Mouse (Mus musculus) embryonic facial prominence, embryonic 11.5 days (tissue): ENCODE measurements around the gene Ces4a. TPM values are rescaled to one million over a fixed set of nuclear protein-coding genes. Genes with fewer than 3 reads are reported as not detected.
"Not testable (repeated sequence)": the region's sequence is repeated elsewhere in the genome, so short reads cannot be mapped to it uniquely, and the experiment has no call there.

ENCODE experiments used
- ATAC-seq: fragments of 200-750 bp; cut with Nextera tagmentation; replicated peaks from 2 replicates; pipeline ENCODE4 v1.8.0; 2017; ENCODE audit warnings: low read depth; ENCODE audit not compliant: insufficient number of reproducible peaks, low FRiP score, low TSS enrichment
- DNase-seq: peaks from one replicate; pipeline ENCODE4 v3.0.0-alpha.2; 2015; ENCODE audit warnings: low spot score
- H3K27ac ChIP-seq: fragments of 300-500 bp; sonication (generic); replicated peaks from 2 replicates; pipeline ENCODE4 v1.5.1; 2014; ENCODE audit warnings: mild to moderate bottlenecking, low read depth, low read length, control low read depth
- H3K27me3 ChIP-seq: fragments of 300-500 bp; sonication (generic); 2 replicates; pipeline ENCODE4 v1.6.1; 2014; ENCODE audit warnings: mild to moderate bottlenecking, low read length, moderate library complexity, mixed read lengths; ENCODE audit not compliant: control insufficient read depth, insufficient read depth
- H3K36me3 ChIP-seq: fragments of 300-500 bp; sonication (generic); replicated peaks from 2 replicates; pipeline ENCODE4 v1.6.1; 2014; ENCODE audit warnings: low read depth, mild to moderate bottlenecking, low read length, moderate library complexity, mixed read lengths; ENCODE audit not compliant: control insufficient read depth, insufficient read depth
- H3K4me1 ChIP-seq: fragments of 300-500 bp; sonication (generic); 2 replicates; pipeline ENCODE4 v1.6.1; 2014; ENCODE audit warnings: low read length, mixed read lengths; ENCODE audit not compliant: control insufficient read depth, insufficient read depth
- H3K4me2 ChIP-seq: fragments of 300-500 bp; sonication (generic); 2 replicates; pipeline ENCODE4 v1.6.1; 2014; ENCODE audit warnings: low read depth, mild to moderate bottlenecking, control low read depth, low read length, moderate library complexity
- H3K4me3 ChIP-seq: fragments of 300-500 bp; sonication (generic); 2 replicates; pipeline ENCODE4 v1.5.1; 2014; ENCODE audit warnings: low read depth, low read length, control low read depth
- H3K9ac ChIP-seq: fragments of 300-500 bp; sonication (generic); replicated peaks from 2 replicates; pipeline ENCODE4 v1.6.1; 2014; ENCODE audit warnings: mild to moderate bottlenecking, control low read depth, low read length
- H3K9me3 ChIP-seq: fragments of 300-500 bp; sonication (generic); replicated peaks from 2 replicates; pipeline ENCODE4 v1.6.1; 2016; ENCODE audit warnings: mild to moderate bottlenecking, low read length, inconsistent platforms, mixed read lengths; ENCODE audit not compliant: control insufficient read depth
- WGBS: fragments of 180-500 bp; shearing (Covaris S2); extraction: QIAGEN DNeasy Blood & Tissue Kit; methylation state at CpG from one replicate; pipeline ENCODE4 v1.1.7; 2014; 5-methylcytosine and 5-hydroxymethylcytosine counted together
- polyA plus RNA-seq: library from polyadenylated mRNA; unstranded; fragments of >200 nt; fragmentation: Nextera tagmentation; extraction: Ambion mirVana; gene quantifications from 2 replicates; pipeline ENCODE4 v1.2.1, GENCODE M21; 2014

The Ces4a gene
- polyA plus RNA-seq = not detected in 2 replicates

DNA sequence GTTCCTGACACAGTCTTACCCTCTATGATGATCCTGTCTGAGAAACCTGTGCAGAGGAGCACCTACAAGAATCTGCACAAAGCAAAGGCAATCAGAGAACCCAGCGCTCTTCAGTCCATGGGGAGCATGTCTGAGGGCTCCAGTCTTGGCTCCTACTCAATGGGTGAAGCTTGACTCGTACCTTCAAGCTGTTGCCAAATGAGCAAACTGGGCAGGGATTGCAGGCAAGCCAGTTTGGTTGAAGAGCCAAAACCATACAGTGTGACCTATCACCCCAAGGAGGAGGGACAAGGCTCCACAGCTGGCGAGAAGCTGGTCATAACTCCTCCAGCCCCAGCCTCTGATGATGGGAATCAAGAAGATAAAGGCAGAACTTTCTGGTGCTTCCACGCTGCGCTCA is at the start of gene Ces4a:
TSS of gene Ces4a (plus strand) at position 292 of the 400 bp plus-strand sequence.
- no peak for ATAC-seq
- 73% methylated on average over 5 of the region's 5 CpGs for WGBS
- H3K4me2 ChIP-seq = no peak within 1 kb of the TSS

GRCm38 (mm10) chr8:105083449-105084050 is 48.0 kb upstream of the Ces4a start, which contains the start of gene Ces3b:
Gene Ces3b, plus strand, starts transcription at chr8:105083753.
- H3K9me3 ChIP-seq = no peaks in the 10 kb centered on the region
- no peak within 1 kb of the TSS for H3K9ac ChIP-seq
- H3K27me3 ChIP-seq = no peaks in the 10 kb centered on the region
- no peak within 1 kb of the TSS for H3K4me3 ChIP-seq
- no peak within 1 kb of the TSS for H3K27ac ChIP-seq
- H3K36me3 ChIP-seq = no peaks in the 10 kb centered on the region
- ATAC-seq (no peak), DNase-seq (no peak)
- WGBS = 77% methylated on average over 7 of the region's 7 CpGs
- no peaks in the 10 kb centered on the region for H3K4me1 ChIP-seq
- no peak within 1 kb of the TSS for H3K4me2 ChIP-seq

More for the DNA sequence above, at the start of gene Ces4a:
- Histone ChIP-seq H3K36me3 (no peaks in the 10 kb centered on the region), H3K4me1 (no peaks in the 10 kb centered on the region), H3K27ac (no peak within 1 kb of the TSS), H3K27me3 (no peaks in the 10 kb centered on the region), H3K9me3 (no peaks in the 10 kb centered on the region), H3K9ac (no peak within 1 kb of the TSS), H3K4me3 (no peak within 1 kb of the TSS)
- DNase-seq = no peak

- H3K27ac ChIP-seq, H3K4me1 ChIP-seq, H3K36me3 ChIP-seq, H3K27me3 ChIP-seq, H3K9ac ChIP-seq, H3K4me2 ChIP-seq, H3K4me3 ChIP-seq, H3K9me3 ChIP-seq, DNase-seq, ATAC-seq: not testable (repeated sequence)
- WGBS = 76% methylated on average over 5 of the region's 5 CpGs
Measured at GRCm38 (mm10) chr8:105088166-105088565, 43.4 kb upstream of the Ces4a start.

DNA sequence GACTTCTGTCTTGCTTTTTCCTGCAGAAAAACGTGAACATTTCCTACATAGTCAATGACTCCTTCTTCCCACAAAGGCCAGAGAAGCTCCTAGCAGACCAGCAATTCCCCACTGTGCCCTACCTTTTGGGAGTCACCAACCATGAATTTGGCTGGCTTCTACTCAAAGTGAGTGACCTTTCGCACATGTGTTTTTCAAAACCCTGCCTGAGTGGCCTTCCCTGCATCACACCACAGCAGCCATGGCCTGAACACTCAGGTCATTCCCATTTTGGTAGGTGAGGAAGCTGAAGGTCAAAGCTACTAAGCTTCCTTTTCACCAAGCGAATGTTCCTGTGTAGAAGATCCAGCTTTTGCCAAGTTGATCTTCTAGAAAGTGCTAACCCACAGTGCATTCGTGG is 43.0 kb upstream of the Ces4a start:
- H3K4me1 ChIP-seq = no peaks in the 10 kb centered on the region
- WGBS = 63% methylated on average over 4 of the region's 4 CpGs
- no peak overlapping the region for H3K27ac ChIP-seq
- no peaks in the 10 kb centered on the region for H3K27me3 ChIP-seq
- no peak overlapping the region for H3K9ac ChIP-seq
- no peaks in the 10 kb centered on the region for H3K9me3 ChIP-seq
- no peak overlapping the region for H3K4me3 ChIP-seq
- no peak overlapping the region for H3K4me2 ChIP-seq
- DNase-seq (no peak), ATAC-seq (no peak)
- H3K36me3 ChIP-seq = no peaks in the 10 kb centered on the region

DNA sequence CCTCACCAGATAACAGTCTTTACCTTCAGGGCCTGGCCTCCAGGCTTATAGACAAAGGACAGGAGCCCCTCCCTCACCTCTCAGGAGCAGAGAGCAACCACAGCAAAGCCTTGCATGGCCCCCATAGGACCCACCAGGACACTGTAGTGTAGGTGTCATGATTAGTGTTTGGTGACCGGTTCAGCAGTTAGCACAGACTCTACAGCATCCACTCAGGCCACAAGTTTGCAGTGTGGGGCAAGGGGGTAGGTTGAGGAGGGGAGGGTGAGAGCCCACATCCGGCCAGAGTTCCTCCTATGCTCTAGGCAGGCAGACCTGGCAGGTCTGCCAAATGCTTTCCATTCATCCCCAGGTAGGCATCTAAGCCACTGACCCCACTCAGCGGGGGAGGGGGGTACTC is 37.6 kb upstream of the Ces4a start:
- Histone ChIP-seq H3K36me3 (no peaks in the 10 kb centered on the region), H3K4me3 (no peak overlapping the region), H3K9ac (no peak overlapping the region), H3K27me3 (no peaks in the 10 kb centered on the region), H3K27ac (no peak overlapping the region), H3K4me1 (no peaks in the 10 kb centered on the region), H3K9me3 (no peaks in the 10 kb centered on the region), H3K4me2 (no peak overlapping the region)
- no peak for DNase-seq
- ATAC-seq = 0 out of 2 replicates have a peak, but pooled peaks have one; percentile 39
- 83% methylated on average over 2 of the region's 3 CpGs for WGBS

- not testable (repeated sequence) for H3K9ac ChIP-seq, DNase-seq, H3K4me3 ChIP-seq, ATAC-seq, H3K4me1 ChIP-seq, H3K36me3 ChIP-seq, H3K27me3 ChIP-seq, H3K9me3 ChIP-seq, H3K27ac ChIP-seq, H3K4me2 ChIP-seq
- WGBS = 77% methylated on average over 4 of the region's 4 CpGs
Measured at GRCm38 (mm10) chr8:105102101-105102785, 29.4 kb upstream of the Ces4a start.

DNA sequence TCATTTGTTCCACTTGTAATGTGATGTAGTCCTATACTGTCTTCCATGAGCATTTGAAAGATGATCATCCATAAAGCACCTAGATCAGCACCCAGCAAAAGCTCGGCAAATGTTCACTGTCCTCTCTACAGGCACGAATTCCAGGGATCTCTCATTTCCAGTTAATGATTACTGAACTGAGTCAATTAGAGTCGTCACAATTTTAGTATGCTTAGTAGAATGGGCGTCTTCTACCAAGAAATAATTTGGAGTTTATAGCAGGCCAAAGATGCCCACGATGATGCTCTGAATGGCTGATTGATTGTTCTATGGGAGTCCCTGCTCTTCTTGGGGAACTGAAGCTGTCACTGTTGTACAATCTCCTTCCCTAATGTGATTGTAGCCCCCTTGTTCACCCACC is 27.9 kb upstream of the Ces4a start:
- not testable (repeated sequence) for H3K4me2 ChIP-seq, H3K4me1 ChIP-seq, DNase-seq, H3K27ac ChIP-seq, ATAC-seq, H3K4me3 ChIP-seq, H3K27me3 ChIP-seq, H3K9me3 ChIP-seq, H3K9ac ChIP-seq, H3K36me3 ChIP-seq
- 82% methylated on average over 5 of the region's 5 CpGs for WGBS

DNA sequence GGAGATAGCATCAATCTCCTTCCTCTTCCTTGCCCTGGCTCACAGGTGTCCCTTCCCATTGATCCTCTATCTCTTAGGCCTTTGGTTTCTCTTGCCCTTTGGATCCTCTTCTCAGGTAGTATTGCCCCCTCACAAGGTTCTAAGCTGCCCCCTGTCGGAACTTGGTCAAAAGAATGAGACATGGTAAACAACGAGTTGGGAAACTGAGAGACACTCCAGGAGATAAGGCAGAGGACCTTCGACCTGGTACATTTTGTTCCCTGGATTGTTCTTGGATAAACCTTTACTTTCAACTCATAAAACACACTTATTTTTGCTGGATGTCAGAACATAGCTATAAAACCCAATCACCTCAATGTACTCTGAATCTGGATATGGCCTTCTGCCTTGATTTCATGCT is 27.4 kb upstream of the Ces4a start:
- DNase-seq (no peak), ATAC-seq (no peak)
- no peaks in the 10 kb centered on the region for H3K27me3 ChIP-seq
- no peaks in the 10 kb centered on the region for H3K4me1 ChIP-seq
- no peak overlapping the region for H3K4me3 ChIP-seq
- 79% methylated on average over 3 of the region's 3 CpGs for WGBS
- no peak overlapping the region for H3K27ac ChIP-seq
- H3K9me3 ChIP-seq = no peaks in the 10 kb centered on the region
- H3K4me2 ChIP-seq = no peak overlapping the region
- H3K9ac ChIP-seq = no peak overlapping the region
- H3K36me3 ChIP-seq = no peaks in the 10 kb centered on the region
